Mouse (Mus musculus): Measurements from ENCODE around the gene Tmem176b. TPM values are rescaled to one million over a fixed set of nuclear protein-coding genes. Genes with fewer than 3 reads are reported as not detected.

The Tmem176b gene
- polyA plus RNA-seq (2014; fragmentation: Illumina TruSeq; extraction: RNeasy Lipid Tissue Mini Kit (QIAGEN cat#74804); ENCODE audit: low read depth, low replicate concordance) = 106 TPM

DNA sequence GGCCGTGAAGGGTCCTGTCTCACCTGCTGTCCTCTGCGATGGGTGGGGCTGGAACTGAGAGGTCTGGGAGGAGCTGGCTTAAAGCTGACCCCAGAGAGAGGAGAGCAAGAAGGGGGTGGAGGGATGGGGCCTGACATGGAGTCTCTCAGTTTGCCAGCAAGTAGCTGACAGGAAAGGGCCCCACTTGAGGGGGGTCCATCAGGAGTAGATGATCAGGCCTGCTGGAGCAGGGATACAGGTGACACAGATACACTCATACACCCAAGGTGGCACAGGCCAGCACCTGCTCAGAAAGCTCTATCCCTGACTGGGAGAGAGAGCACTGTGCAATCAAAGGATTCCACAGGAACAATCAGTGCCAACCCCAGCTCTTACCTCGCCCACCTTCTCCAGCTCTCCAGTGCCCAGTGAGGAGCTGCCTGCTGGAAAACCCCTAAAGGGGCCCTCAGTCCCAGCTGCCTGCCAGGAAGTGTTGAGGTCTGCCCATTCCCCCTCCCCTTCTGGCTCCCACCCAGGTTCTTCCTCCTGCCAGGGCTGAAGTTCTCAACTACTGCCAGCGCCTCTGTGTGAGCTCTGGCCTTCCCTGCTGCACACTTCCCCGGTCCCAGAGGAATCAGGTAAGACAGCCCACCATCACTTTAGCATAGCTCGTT is at the start of gene Tmem176b:
Gene Tmem176b (minus strand): TSS at position 524 of the 653 bp plus-strand sequence.

DNA sequence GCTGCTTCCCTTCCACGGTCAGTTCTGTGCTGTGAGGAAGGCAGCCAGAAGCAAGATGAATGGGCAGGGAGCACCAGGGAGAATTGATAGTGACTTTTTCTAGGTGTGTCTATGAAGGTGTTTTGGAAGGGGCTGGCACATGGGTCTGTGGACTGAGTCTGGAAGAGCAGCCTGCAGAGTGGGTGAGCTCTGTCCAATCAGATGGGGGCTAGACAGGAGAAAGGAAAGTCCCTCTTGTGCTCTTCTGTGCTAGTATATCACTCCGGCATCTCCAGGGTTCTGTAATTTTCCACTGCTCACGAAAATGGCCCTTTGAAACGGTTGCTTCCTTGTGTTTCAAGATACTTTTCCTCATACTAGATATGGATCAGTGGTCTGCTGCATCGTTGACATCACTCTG is 31.3 kb upstream of the Tmem176b start, which contains the start of gene Aoc1:
Gene Aoc1 (plus strand): TSS at position 301 of the 400 bp plus-strand sequence.

DNA sequence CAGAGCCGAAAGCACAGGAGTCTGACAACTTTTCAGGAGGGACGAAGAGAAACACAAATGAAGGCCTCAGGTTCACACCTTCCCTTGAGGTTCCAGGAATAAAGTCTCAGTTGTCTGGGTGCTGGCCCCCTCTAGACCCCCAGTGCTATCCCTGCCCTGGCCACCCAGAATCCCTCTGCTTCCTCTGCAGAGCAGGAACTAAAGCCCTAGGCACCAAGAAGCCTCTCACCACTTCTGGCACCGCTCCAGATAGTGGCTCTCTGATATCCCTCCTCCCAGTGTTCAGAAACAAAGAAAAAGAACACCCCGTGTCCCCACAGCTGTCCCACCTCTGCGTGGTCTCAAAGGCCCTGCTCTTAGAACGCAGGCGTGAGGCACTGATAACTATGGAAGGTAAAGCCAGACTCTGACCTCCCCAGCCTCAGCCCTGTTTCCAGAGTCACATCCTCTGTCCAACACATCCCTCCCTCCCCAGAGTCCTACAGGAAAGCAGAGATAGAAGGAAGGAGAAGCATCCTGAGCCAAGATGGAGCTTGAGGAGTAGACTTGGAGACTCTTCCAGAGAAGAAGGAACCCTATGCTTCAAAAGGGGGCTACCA is 826 bp downstream of the Tmem176b start, which contains the start of gene Tmem176a:
Gene Tmem176a (plus strand): TSS at position 549 of the 599 bp plus-strand sequence.

Other genes with a start within 250 kb of the Tmem176b start
- gene Repin1, start 247.6 kb downstream of the Tmem176b start, polyA plus RNA-seq (2014; fragmentation: Illumina TruSeq; extraction: RNeasy Lipid Tissue Mini Kit (QIAGEN cat#74804); ENCODE audit: low read depth, low replicate concordance) = 8.8 TPM
- not detected for gene Gm44965, start 247.6 kb downstream of the Tmem176b start, polyA plus RNA-seq (2014; fragmentation: Illumina TruSeq; extraction: RNeasy Lipid Tissue Mini Kit (QIAGEN cat#74804); ENCODE audit: low read depth, low replicate concordance)
- 0.32 TPM for gene Zfp775, start 239.4 kb downstream of the Tmem176b start, polyA plus RNA-seq (2014; fragmentation: Illumina TruSeq; extraction: RNeasy Lipid Tissue Mini Kit (QIAGEN cat#74804); ENCODE audit: low read depth, low replicate concordance)
- 3.0 TPM for gene AI854703, start 214.7 kb downstream of the Tmem176b start, polyA plus RNA-seq (2014; fragmentation: Illumina TruSeq; extraction: RNeasy Lipid Tissue Mini Kit (QIAGEN cat#74804); ENCODE audit: low read depth, low replicate concordance)
- 46.0 TPM for gene Gimap8, start 194.3 kb downstream of the Tmem176b start, polyA plus RNA-seq (2014; fragmentation: Illumina TruSeq; extraction: RNeasy Lipid Tissue Mini Kit (QIAGEN cat#74804); ENCODE audit: low read depth, low replicate concordance)
- 44.6 TPM for gene Gimap9, start 165.4 kb downstream of the Tmem176b start, polyA plus RNA-seq (2014; fragmentation: Illumina TruSeq; extraction: RNeasy Lipid Tissue Mini Kit (QIAGEN cat#74804); ENCODE audit: low read depth, low replicate concordance)
- 123 TPM for gene Gimap4, start 156.9 kb downstream of the Tmem176b start, polyA plus RNA-seq (2014; fragmentation: Illumina TruSeq; extraction: RNeasy Lipid Tissue Mini Kit (QIAGEN cat#74804); ENCODE audit: low read depth, low replicate concordance)
- 57.0 TPM for gene Gimap6, start 133.3 kb downstream of the Tmem176b start, polyA plus RNA-seq (2014; fragmentation: Illumina TruSeq; extraction: RNeasy Lipid Tissue Mini Kit (QIAGEN cat#74804); ENCODE audit: low read depth, low replicate concordance)
- not detected for gene Gm28053, start 122.9 kb downstream of the Tmem176b start, polyA plus RNA-seq (2014; fragmentation: Illumina TruSeq; extraction: RNeasy Lipid Tissue Mini Kit (QIAGEN cat#74804); ENCODE audit: low read depth, low replicate concordance)
- not detected for gene Gimap7, start 122.9 kb downstream of the Tmem176b start, polyA plus RNA-seq (2014; fragmentation: Illumina TruSeq; extraction: RNeasy Lipid Tissue Mini Kit (QIAGEN cat#74804); ENCODE audit: low read depth, low replicate concordance)
- gene Gimap1, start 102.4 kb downstream of the Tmem176b start, polyA plus RNA-seq (2014; fragmentation: Illumina TruSeq; extraction: RNeasy Lipid Tissue Mini Kit (QIAGEN cat#74804); ENCODE audit: low read depth, low replicate concordance) = 2.9 TPM
- 5.1 TPM for gene Gimap5, start 95.3 kb downstream of the Tmem176b start, polyA plus RNA-seq (2014; fragmentation: Illumina TruSeq; extraction: RNeasy Lipid Tissue Mini Kit (QIAGEN cat#74804); ENCODE audit: low read depth, low replicate concordance)
- gene Gimap3, start 70.6 kb downstream of the Tmem176b start, polyA plus RNA-seq (2014; fragmentation: Illumina TruSeq; extraction: RNeasy Lipid Tissue Mini Kit (QIAGEN cat#74804); ENCODE audit: low read depth, low replicate concordance) = 1.5 TPM
- gene Tmem176a, start 577 bp downstream of the Tmem176b start, polyA plus RNA-seq (2014; fragmentation: Illumina TruSeq; extraction: RNeasy Lipid Tissue Mini Kit (QIAGEN cat#74804); ENCODE audit: low read depth, low replicate concordance) = 366 TPM
- 2.0 TPM for gene Aoc1, start 31.4 kb upstream of the Tmem176b start, polyA plus RNA-seq (2014; fragmentation: Illumina TruSeq; extraction: RNeasy Lipid Tissue Mini Kit (QIAGEN cat#74804); ENCODE audit: low read depth, low replicate concordance)
- not detected for gene 1600015I10Rik, start 88.4 kb upstream of the Tmem176b start, polyA plus RNA-seq (2014; fragmentation: Illumina TruSeq; extraction: RNeasy Lipid Tissue Mini Kit (QIAGEN cat#74804); ENCODE audit: low read depth, low replicate concordance)
- not detected for gene Doxl2, start 133.5 kb upstream of the Tmem176b start, polyA plus RNA-seq (2014; fragmentation: Illumina TruSeq; extraction: RNeasy Lipid Tissue Mini Kit (QIAGEN cat#74804); ENCODE audit: low read depth, low replicate concordance)
- not detected for gene Svs1, start 145.4 kb upstream of the Tmem176b start, polyA plus RNA-seq (2014; fragmentation: Illumina TruSeq; extraction: RNeasy Lipid Tissue Mini Kit (QIAGEN cat#74804); ENCODE audit: low read depth, low replicate concordance)
- 0.28 TPM for gene Gpnmb, start 195.1 kb upstream of the Tmem176b start, polyA plus RNA-seq (2014; fragmentation: Illumina TruSeq; extraction: RNeasy Lipid Tissue Mini Kit (QIAGEN cat#74804); ENCODE audit: low read depth, low replicate concordance)
- 34.6 TPM for gene Malsu1, start 232.3 kb upstream of the Tmem176b start, polyA plus RNA-seq (2014; fragmentation: Illumina TruSeq; extraction: RNeasy Lipid Tissue Mini Kit (QIAGEN cat#74804); ENCODE audit: low read depth, low replicate concordance)